Mouse (Mus musculus) layer of hippocampus, adult 11-12 months (tissue): Measurements from ENCODE around the gene Map3k1.

Experiments
- DNase-seq: peaks from one replicate; pipeline ENCODE4 v3.0.0; 2022; ENCODE audit warnings: low spot score

Gene Map3k1

GRCm38 (mm10) chr13:111789420-111790065, 19.2 kb downstream of the Map3k1 start:
- DNase-seq: no peak

- DNase-seq: no peak
Observed at GRCm38 (mm10) chr13:111788882-111789281, 19.9 kb downstream of the Map3k1 start.

GRCm38 (mm10) chr13:111787857-111788619, 20.8 kb downstream of the Map3k1 start:
- DNase-seq: peak; percentile 82

GRCm38 (mm10) chr13:111786584-111786983, 22.2 kb downstream of the Map3k1 start:
- DNase-seq: no peak

GRCm38 (mm10) chr13:111783451-111783850, 25.3 kb downstream of the Map3k1 start:
- DNase-seq: no peak

- no peak for DNase-seq
Observed at GRCm38 (mm10) chr13:111779471-111779870, 29.3 kb downstream of the Map3k1 start.

- DNase-seq: no peak
Observed at GRCm38 (mm10) chr13:111778606-111779005, 30.2 kb downstream of the Map3k1 start.

GRCm38 (mm10) chr13:111777865-111778264, 30.9 kb downstream of the Map3k1 start:
- DNase-seq: no peak

- no peak for DNase-seq
Observed at GRCm38 (mm10) chr13:111777179-111777578, 31.6 kb downstream of the Map3k1 start.

GRCm38 (mm10) chr13:111772075-111772474, 36.7 kb downstream of the Map3k1 start:
- no peak for DNase-seq

- DNase-seq: peak; percentile 53
Observed at GRCm38 (mm10) chr13:111771232-111771631, 37.6 kb downstream of the Map3k1 start.

- no peak for DNase-seq
Observed at GRCm38 (mm10) chr13:111770776-111771175, 38.0 kb downstream of the Map3k1 start.

- DNase-seq: no peak
Observed at GRCm38 (mm10) chr13:111762526-111762925, 46.3 kb downstream of the Map3k1 start.

- DNase-seq: no peak
Observed at GRCm38 (mm10) chr13:111756986-111757385, 51.8 kb downstream of the Map3k1 start.

- DNase-seq: no peak
Observed at GRCm38 (mm10) chr13:111755937-111756336, 52.9 kb downstream of the Map3k1 start.

GRCm38 (mm10) chr13:111755377-111755776, 53.4 kb downstream of the Map3k1 start:
- no peak for DNase-seq

GRCm38 (mm10) chr13:111753321-111753720, 55.5 kb downstream of the Map3k1 start:
- DNase-seq: no peak

- DNase-seq: no peak
Observed at GRCm38 (mm10) chr13:111748301-111749062, 60.3 kb downstream of the Map3k1 start.

- no peak for DNase-seq
Observed at GRCm38 (mm10) chr13:111746831-111747230, 62.0 kb downstream of the Map3k1 start.

- DNase-seq: no peak
Observed at GRCm38 (mm10) chr13:111745216-111745615, 63.6 kb downstream of the Map3k1 start.

- no peak for DNase-seq
Observed at GRCm38 (mm10) chr13:111744233-111745000, 64.4 kb downstream of the Map3k1 start.
